Mouse (Mus musculus) kidney, adult 2 months (tissue): ENCODE data around the gene Zfp637. TPM values are rescaled to one million over a fixed set of nuclear protein-coding genes. Genes with fewer than 3 reads are reported as not detected.

Source experiments
- DNase-seq: peaks from one replicate; pipeline ENCODE4 v3.0.0; 2021
- H3K27ac ChIP-seq: fragments of 200-500 bp; 2 replicates; pipeline ENCODE4 v1.5.1; 2012; ENCODE audit warnings: low read depth, low read length, control low read depth, inconsistent platforms; ENCODE audit not compliant: insufficient read depth
- H3K27me3 ChIP-seq: fragments of 200-500 bp; replicated peaks from 2 replicates; pipeline ENCODE4 v1.6.1; 2012; ENCODE audit warnings: mild to moderate bottlenecking, moderate library complexity, low read length, inconsistent platforms; ENCODE audit not compliant: control insufficient read depth, insufficient read depth
- H3K36me3 ChIP-seq: fragments of 200-500 bp; 2 replicates; pipeline ENCODE4 v1.6.1; 2012; ENCODE audit warnings: mild to moderate bottlenecking, moderate library complexity, low read length, inconsistent platforms; ENCODE audit not compliant: control insufficient read depth, insufficient read depth
- H3K4me1 ChIP-seq: fragments of 200-500 bp; 2 replicates; pipeline ENCODE4 v1.6.1; 2011; ENCODE audit warnings: low read length; ENCODE audit not compliant: control insufficient read depth, insufficient read depth
- H3K4me3 ChIP-seq: fragments of 200-500 bp; 2 replicates; pipeline ENCODE4 v1.5.1; 2011; ENCODE audit warnings: mild to moderate bottlenecking, low read depth, low read length, control low read depth; ENCODE audit not compliant: insufficient read depth
- CTCF ChIP-seq: fragments of 200-500 bp; conservative IDR thresholded peaks from 2 replicates; pipeline ENCODE4 v1.5.1; 2011; ENCODE audit warnings: low read depth, mild to moderate bottlenecking, control low read depth, low read length, moderate library complexity, mixed read lengths; ENCODE audit not compliant: insufficient read depth, insufficient read length
- POLR2A ChIP-seq: fragments of 200-500 bp; IDR thresholded peaks from one replicate; pipeline ENCODE4 v1.6.1; 2011; ENCODE audit warnings: low read depth, low read length, control low read depth
- whole genome bisulfite sequencing: fragments of 180-500 bp; shearing (Covaris S2); methylation state at CpG from one replicate; pipeline ENCODE4 v1.1.7; 2018; 5-methylcytosine and 5-hydroxymethylcytosine counted together
- polyA plus RNA-seq: library from polyadenylated mRNA; depleted of rRNA; stranded (reverse); fragments of >200 nt; gene quantifications from 2 replicates; pipeline ENCODE4 v1.2.3, GENCODE M21; 2012; rRNA removed

Gene Zfp637
- 35.7 and 37.0 TPM in 2 replicates for polyA plus RNA-seq

DNA sequence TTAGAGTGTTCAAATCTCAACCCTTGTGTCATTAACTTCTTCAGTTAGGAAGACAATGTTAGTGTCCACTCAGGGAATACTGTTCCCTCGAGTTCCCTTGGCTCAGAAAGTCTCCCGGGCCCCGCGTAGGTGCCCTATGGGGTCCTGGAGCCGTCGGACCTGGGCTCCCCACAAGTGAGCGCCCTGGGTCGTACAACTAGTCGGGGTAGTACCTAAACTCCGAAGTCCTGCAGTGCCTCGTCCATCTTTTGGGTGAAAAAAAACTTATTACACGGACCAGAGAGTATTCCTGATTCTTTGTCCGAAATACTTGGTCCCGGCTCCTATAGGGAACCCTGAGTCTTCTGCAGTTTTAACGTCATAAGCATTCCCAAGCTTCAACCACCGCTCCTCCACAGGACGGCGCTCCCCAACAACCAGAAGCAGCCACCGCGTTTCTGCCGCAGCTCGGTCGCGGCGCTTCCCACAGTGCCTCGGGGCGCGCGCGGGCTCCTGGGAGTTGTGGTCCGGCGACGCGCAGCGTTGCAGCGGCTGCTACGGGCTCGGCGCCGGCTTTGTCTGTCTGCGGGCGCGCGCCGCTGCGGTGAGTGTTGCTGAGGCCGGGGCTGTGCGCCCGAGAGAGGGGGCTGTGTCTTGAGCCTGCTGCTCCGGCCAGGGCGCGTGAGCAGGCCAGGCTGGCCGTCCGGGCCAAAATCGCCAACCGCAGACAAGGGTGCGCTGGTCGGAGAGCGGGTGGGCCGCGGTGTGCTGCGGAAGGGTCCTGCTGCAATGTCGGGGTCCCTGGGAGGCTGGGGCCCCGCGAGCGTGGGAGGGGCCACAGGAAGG is at the start of gene Zfp637:
TSS of gene Zfp637 (plus strand) at position 495 of the 825 bp plus-strand sequence.
- H3K27me3 ChIP-seq, result no peaks in the 10 kb centered on the region
- H3K27ac ChIP-seq, result peak within 1 kb of the TSS; percentile 97

DNA sequence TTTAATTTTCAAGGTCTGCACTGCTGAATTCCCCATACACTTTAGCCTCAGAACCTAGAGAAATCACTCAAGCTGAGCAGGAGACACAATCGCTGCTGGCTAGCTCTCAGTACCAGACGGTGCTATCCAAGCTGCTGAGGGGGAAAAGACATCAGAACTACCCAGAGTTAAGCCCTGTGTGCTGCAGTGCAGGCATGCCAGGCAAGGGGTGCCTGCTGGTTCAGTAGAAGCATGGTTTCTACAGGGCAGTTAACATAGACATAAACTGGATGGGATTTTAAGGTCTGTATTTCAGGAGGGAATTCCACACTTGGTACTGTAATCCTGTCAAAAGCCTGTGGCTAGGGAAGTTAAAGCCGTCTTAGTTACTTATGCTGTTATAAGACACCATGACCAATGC is 45.7 kb upstream of the Zfp637 start:
- Histone ChIP-seq H3K4me3 (no peak overlapping the region), H3K4me1 (no peaks in the 10 kb centered on the region), H3K27ac (no peak overlapping the region), H3K27me3 (no peaks in the 10 kb centered on the region), H3K36me3 (no peaks in the 10 kb centered on the region)
- DNase-seq, result no peak
- no peak for TF ChIP-seq POLR2A
- TF ChIP-seq CTCF, result no peak
- WGBS, result 89% methylated on average over 3 of the region's 3 CpGs

More for the DNA sequence above, at the start of gene Zfp637:
- peaks cover 5% of the 10 kb centered on the region for H3K36me3 ChIP-seq
- peak within 1 kb of the TSS; percentile 99 for H3K4me3 ChIP-seq
- under 1% methylated on average over 66 of the region's 66 CpGs for WGBS
- TF ChIP-seq POLR2A, result no peak
- peak; percentile 61 for TF ChIP-seq CTCF
- peak; percentile 96 for DNase-seq
- peaks cover 6% of the 10 kb centered on the region; the same call in 1 of the 2 replicates for H3K4me1 ChIP-seq

DNA sequence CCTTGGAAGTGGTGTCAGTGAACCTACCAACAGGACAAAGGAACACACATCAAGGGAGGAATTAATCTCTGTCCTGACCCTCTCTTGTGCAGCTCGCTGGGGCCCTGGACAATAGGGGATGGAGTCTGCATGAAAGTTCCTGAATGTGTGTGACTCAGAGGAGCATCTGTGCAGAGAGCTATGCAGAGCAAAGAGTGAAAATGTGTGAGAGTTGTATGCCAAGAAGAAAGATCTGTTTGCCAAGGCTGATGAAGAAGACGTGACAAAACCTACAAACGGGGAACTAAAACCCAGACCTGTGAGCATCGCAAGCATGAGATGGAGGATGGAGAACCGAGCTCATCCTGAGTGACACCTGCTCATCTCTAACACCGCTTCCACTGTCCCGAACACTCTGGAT is 40.2 kb upstream of the Zfp637 start:
- 93% methylated on average over 7 of the region's 7 CpGs for WGBS
- DNase-seq, result no peak
- Histone ChIP-seq H3K27me3 (no peaks in the 10 kb centered on the region), H3K27ac (no peak overlapping the region), H3K36me3 (no peaks in the 10 kb centered on the region), H3K4me3 (no peak overlapping the region), H3K4me1 (no peaks in the 10 kb centered on the region)
- TF ChIP-seq CTCF, result no peak
- TF ChIP-seq POLR2A, result no peak

DNA sequence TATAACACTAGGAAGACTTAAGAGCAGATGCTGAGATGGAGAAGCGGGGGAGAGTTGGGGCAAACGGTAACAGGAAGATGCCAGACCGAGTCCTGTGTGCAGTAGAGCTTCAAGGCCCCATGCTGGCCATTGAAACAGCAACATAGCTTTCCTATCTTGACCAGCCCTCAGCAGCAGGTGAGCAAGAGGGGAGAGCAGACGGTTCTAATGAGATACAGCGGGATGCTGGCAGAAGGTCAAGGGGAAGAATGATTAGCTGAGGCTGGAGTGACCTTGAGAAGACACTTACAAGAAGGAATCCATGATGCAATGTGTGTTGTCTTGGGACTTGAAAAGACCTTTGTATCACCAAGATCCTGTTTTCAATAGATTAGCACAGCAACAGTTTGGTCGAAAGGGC is 39.2 kb upstream of the Zfp637 start:
- Histone ChIP-seq H3K27ac (no peak overlapping the region), H3K4me1 (no peaks in the 10 kb centered on the region), H3K4me3 (no peak overlapping the region), H3K36me3 (no peaks in the 10 kb centered on the region), H3K27me3 (no peaks in the 10 kb centered on the region)
- WGBS, result 63% methylated on average over 6 of the region's 6 CpGs
- DNase-seq, result no peak
- TF ChIP-seq POLR2A (no peak), CTCF (no peak)

DNA sequence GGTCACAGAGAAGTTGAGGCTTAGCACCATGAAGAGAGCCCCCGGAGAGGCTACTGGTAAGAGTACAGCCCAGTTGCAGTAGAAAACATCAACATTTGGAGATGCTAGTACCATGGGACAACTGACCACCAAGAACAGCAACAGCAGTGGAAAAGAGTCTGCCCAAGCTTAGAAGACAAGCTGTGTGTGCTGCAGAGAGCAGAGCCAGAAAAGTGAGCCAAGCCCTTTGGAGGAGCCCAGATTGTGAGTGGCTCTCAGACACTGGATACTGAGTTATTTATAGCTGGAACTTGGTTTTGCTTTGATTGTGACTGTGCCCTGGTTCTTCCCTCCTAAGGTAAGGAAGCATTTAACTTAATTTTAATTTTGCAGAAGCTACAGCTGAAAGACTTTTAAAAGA is 33.2 kb upstream of the Zfp637 start:
- H3K27ac ChIP-seq, result no peak overlapping the region
- TF ChIP-seq CTCF, result no peak
- no peak for TF ChIP-seq POLR2A
- no peaks in the 10 kb centered on the region for H3K36me3 ChIP-seq
- H3K4me3 ChIP-seq, result no peak overlapping the region
- WGBS, result 94% methylated on average over 1 of the region's 1 CpGs
- H3K27me3 ChIP-seq, result no peaks in the 10 kb centered on the region
- no peaks in the 10 kb centered on the region for H3K4me1 ChIP-seq
- no peak for DNase-seq

DNA sequence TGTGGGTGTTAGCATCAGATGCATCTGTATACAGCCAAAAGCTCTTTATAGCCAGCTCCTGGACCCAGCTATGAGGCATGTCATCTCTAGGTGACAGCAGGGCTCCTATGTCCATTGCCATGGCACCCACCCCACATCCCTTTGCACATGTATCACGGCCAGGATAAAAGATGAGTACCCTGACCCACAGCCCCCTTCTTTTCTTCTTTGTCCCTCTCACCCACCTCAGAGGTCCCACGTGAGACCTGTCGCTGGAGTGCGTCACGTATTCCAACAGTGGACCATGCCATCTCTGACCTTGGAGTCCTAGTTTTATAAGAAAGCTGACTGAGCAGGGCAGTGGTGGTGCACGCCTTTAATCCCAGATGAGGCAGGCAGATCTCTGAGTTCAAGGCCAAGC is 31.2 kb upstream of the Zfp637 start:
- Histone ChIP-seq H3K4me1 (no peaks in the 10 kb centered on the region), H3K27ac (no peak overlapping the region), H3K4me3 (no peak overlapping the region), H3K36me3 (no peaks in the 10 kb centered on the region), H3K27me3 (no peaks in the 10 kb centered on the region)
- 95% methylated on average over 6 of the region's 6 CpGs for WGBS
- no peak for TF ChIP-seq POLR2A
- TF ChIP-seq CTCF, result no peak
- DNase-seq, result no peak

DNA sequence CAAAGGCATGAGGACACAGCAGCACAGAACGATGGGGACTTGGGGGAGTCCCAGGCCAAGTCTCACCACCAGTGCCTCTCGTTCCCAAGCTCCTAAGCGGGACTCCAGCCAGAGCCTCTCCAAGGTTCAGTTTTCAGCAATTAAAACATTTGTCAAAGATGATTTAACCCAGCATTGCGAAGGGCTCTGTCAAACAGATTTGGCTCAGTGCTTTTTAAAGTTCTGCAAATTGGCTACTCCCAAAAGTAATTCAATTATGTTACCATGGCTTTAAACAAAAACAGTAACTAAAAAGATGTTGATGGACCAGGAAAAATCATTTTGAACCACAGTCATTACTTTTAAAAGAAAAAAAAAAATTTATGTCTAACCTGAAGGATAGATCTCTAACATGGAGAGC is 30.3 kb upstream of the Zfp637 start:
- TF ChIP-seq POLR2A (no peak), CTCF (no peak)
- 63% methylated on average over 4 of the region's 4 CpGs for WGBS
- no peak for DNase-seq
- Histone ChIP-seq H3K4me1 (no peaks in the 10 kb centered on the region), H3K27me3 (no peaks in the 10 kb centered on the region), H3K4me3 (no peak overlapping the region), H3K27ac (no peak overlapping the region), H3K36me3 (no peaks in the 10 kb centered on the region)
